Mouse (Mus musculus): ENCODE measurements at regions not wholly inside any gene's neighbourhood (a gene's known extent, or its start where the extent isn't known, plus 50 kb on each side); places are given as distances from the start of the nearest gene placed in this dataset.

GRCm38 (mm10) chr5:119214937-119215336 is 455.5 kb upstream of the Tbx3 start:
- no peak for TF ChIP-seq POLR2A (IDR thresholded peaks at IDR 0.05; ENCODE audit: control insufficient read depth, low read depth, low read length)
- peak; percentile 86 for TF ChIP-seq CTCF (IDR thresholded peaks at IDR 0.05; ENCODE audit: control insufficient read depth, insufficient read depth, insufficient replicate concordance, low read depth, low read length)
